Mouse (Mus musculus): ENCODE measurements around the gene Slc22a1. TPM values are rescaled to one million over a fixed set of nuclear protein-coding genes. Genes with fewer than 3 reads are reported as not detected.

The Slc22a1 gene
- total RNA-seq, 2 experiments from 2014 or later, result 0.95 to 1.4 TPM

DNA sequence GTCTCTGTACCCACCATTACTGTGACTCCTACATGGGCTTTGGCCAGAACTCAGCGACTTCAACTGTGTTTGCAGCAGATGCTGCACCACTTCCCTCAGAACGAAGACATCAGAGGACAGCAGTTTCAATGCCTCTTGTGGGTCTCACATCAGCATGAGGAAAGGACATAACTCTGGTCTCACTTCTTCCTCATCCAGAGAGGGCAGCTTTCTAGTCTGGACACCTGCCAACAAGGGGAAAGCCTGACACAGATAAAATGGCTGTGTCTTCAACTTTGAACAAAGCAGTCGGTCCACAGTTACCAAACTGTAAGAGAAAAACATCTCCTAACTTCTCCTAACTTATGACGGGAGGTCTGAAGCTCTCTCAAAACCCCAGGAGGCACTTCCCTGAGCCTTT lies 34.5 kb downstream of the Slc22a1 start:
- intact Hi-C loops (cut with DNase I), result no loop called here

DNA sequence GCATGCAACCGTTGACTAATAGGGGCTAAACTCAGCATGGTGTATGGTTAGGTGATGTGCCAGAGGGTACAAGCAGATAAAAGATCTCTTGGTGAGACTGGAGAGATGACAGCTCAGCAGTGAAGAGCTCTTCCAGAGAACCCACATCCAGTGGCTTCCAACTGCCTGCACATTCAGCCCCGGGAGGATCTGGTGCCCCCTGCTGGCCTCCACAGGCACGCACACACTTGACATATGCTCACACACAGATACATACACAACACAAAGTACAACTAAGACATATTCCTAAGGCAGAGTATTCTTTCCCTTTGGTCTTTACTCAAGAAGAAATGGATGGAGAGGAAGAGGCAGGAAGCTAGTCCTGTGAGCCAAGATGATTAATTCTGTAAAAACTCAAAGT lies 36.0 kb downstream of the Slc22a1 start:
- intact Hi-C loops (cut with DNase I), result no loop called here
- DNase-seq, result no peak

More for the DNA sequence above, 34.5 kb downstream of the Slc22a1 start:
- no peak for DNase-seq

DNA sequence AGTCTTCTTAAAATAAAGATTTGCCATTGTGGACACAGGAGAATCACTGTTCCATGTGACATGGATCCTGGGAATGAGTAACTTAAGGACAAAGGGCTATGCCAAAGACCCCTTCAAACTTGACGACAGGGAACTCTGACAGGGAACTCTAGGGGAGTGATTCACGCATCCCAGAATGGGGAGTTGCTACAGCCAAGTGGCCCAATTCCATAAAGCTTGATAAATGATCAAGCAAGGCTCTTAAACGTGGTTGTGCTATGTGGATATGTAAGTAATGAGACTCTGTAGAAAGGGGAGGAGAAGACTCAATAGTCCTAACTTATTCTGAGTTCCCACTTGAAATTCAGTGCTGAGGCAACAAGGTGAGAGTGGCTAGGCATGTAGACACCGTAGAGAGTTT lies 40.8 kb downstream of the Slc22a1 start:
- DNase-seq, result no peak
- intact Hi-C loops (cut with DNase I), result no loop called here

GRCm38 (mm10) chr17:12631771-12632600 lies 43.6 kb downstream of the Slc22a1 start:
- intact Hi-C loops (cut with DNase I), result no loop called here
- DNase-seq, result peak; percentile 56

- intact Hi-C loops (cut with DNase I), result no loop called here
- no peak for DNase-seq
Measured at GRCm38 (mm10) chr17:12630976-12631730, 44.5 kb downstream of the Slc22a1 start.

- intact Hi-C loops (cut with DNase I), result no loop called here
- no peak for DNase-seq
Measured at GRCm38 (mm10) chr17:12627983-12628382, 47.6 kb downstream of the Slc22a1 start.

DNA sequence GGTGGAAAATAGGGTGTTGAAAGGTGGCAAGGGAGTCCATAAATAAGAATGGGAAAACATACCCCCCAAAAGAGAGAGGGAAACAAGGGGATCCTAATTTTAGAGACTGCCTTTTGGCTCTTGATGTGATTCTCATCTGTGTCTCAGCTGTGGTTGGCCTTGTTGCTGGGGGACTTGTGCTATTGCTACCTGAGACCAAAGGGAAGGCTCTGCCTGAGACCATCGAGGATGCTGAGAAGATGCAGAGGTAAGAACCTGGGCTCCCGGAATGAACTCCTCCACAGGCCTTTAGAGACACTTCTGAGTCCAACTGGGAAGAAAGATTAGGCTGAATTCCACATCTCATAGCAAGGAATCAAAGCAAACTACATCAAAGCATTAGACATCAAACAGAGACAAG lies 56.0 kb downstream of the Slc22a1 start:
- DNase-seq, result no peak
- intact Hi-C loops (cut with DNase I), result no loop called here

GRCm38 (mm10) chr17:12615429-12615828 lies 60.2 kb downstream of the Slc22a1 start:
- DNase-seq, result no peak
- intact Hi-C loops (cut with DNase I), result no loop called here

GRCm38 (mm10) chr17:12614511-12615385 lies 60.9 kb downstream of the Slc22a1 start:
- intact Hi-C loops (cut with DNase I), result no loop called here
- no peak for DNase-seq

- no peak for DNase-seq
- intact Hi-C loops (cut with DNase I), result no loop called here
Measured at GRCm38 (mm10) chr17:12607202-12607601, 68.4 kb downstream of the Slc22a1 start.

GRCm38 (mm10) chr17:12606634-12607033 lies 69.0 kb downstream of the Slc22a1 start:
- DNase-seq, result no peak
- intact Hi-C loops (cut with DNase I), result no loop called here

Other genes starting within 250 kb of the Slc22a1 start
- gene Slc22a3, start 168.1 kb downstream of the Slc22a1 start, total RNA-seq (2021), result 1 to 10 TPM; 7.1 to 7.8 TPM
- gene Slc22a2, start 91.7 kb downstream of the Slc22a1 start, total RNA-seq (2021), result 1 to 10 TPM in 1 of 2 experiments, under 1 TPM in 1; 0.89 to 1.2 TPM
- gene Igf2r, start 93.8 kb upstream of the Slc22a1 start, total RNA-seq (2021), result 10 to 100 TPM; 33.2 to 35.2 TPM
- gene Mas1, start 192.3 kb upstream of the Slc22a1 start, total RNA-seq (2021), result 1 to 10 TPM; 3.4 to 9.2 TPM
- gene Mrgprh, start 200.2 kb upstream of the Slc22a1 start, total RNA-seq (2021), result not detected
- gene Pnldc1, start 234.4 kb upstream of the Slc22a1 start, total RNA-seq (2021), result 1 to 10 TPM; 2.5 to 3.8 TPM
- 100 to 1,000 TPM; 293 to 304 TPM for gene Tcp1, start 239.9 kb upstream of the Slc22a1 start, total RNA-seq (2021)
- gene Mrpl18, start 240.5 kb upstream of the Slc22a1 start, total RNA-seq (2021), result 10 to 100 TPM; 52.2 to 54.9 TPM